Mouse (Mus musculus): ENCODE data around the gene Arid3a.

Arid3a gene

GRCm38 (mm10) chr10:79976071-79976721 is 49.4 kb downstream of the Arid3a start:
- DNase-seq (ENCODE audit: low spot score in 2 of 2) = no peak

GRCm38 (mm10) chr10:79976722-79977107 is 49.9 kb downstream of the Arid3a start:
- DNase-seq (ENCODE audit: low spot score in 2 of 2) = no peak

- no peak for DNase-seq (ENCODE audit: low spot score in 2 of 2)
Measured at GRCm38 (mm10) chr10:79977324-79977723, 50.5 kb downstream of the Arid3a start.

GRCm38 (mm10) chr10:79978061-79978460 is 51.2 kb downstream of the Arid3a start:
- DNase-seq (ENCODE audit: low spot score in 2 of 2) = no peak

GRCm38 (mm10) chr10:79979401-79980155 is 52.7 kb downstream of the Arid3a start:
- no peak for DNase-seq (ENCODE audit: low spot score in 2 of 2)

- DNase-seq (ENCODE audit: low spot score in 2 of 2) = no peak
Measured at GRCm38 (mm10) chr10:79983205-79983604, 56.4 kb downstream of the Arid3a start.

- DNase-seq (ENCODE audit: low spot score in 2 of 2) = peak; percentile 62 to 75
Measured at GRCm38 (mm10) chr10:79983670-79984069, 56.8 kb downstream of the Arid3a start.

- peak; percentile 87 to 91 for DNase-seq (ENCODE audit: low spot score in 2 of 2)
Measured at GRCm38 (mm10) chr10:79984195-79984816, 57.5 kb downstream of the Arid3a start, which contains the start of gene Tmem259. Gene Tmem259, minus strand, starts transcription at chr10:79984330.

- peak; percentile 98 to 99 for DNase-seq (ENCODE audit: low spot score in 2 of 2)
Measured at GRCm38 (mm10) chr10:79984871-79985270, 58.0 kb downstream of the Arid3a start.

GRCm38 (mm10) chr10:79985334-79986231 is 58.7 kb downstream of the Arid3a start:
- DNase-seq (ENCODE audit: low spot score in 2 of 2) = peak; percentile 88 to 90

GRCm38 (mm10) chr10:79986232-79986878 is 59.5 kb downstream of the Arid3a start:
- DNase-seq (ENCODE audit: low spot score in 2 of 2) = peak in 1 of 2 experiments; percentile 53

- DNase-seq (ENCODE audit: low spot score in 2 of 2) = peak; percentile 91 to 93
Measured at GRCm38 (mm10) chr10:79986963-79987362, 60.1 kb downstream of the Arid3a start.

- no peak for DNase-seq (ENCODE audit: low spot score in 2 of 2)
Measured at GRCm38 (mm10) chr10:79987771-79988505, 61.1 kb downstream of the Arid3a start.

- peak; percentile 75 to 76 for DNase-seq (ENCODE audit: low spot score in 2 of 2)
Measured at GRCm38 (mm10) chr10:79988506-79989271, 61.8 kb downstream of the Arid3a start, which contains the start of gene Cnn2. Gene Cnn2, plus strand, starts transcription at chr10:79988584.

- no peak for DNase-seq (ENCODE audit: low spot score in 2 of 2)
Measured at GRCm38 (mm10) chr10:79989272-79989786, 62.5 kb downstream of the Arid3a start.

GRCm38 (mm10) chr10:79989870-79990269 is 63.0 kb downstream of the Arid3a start:
- DNase-seq (ENCODE audit: low spot score in 2 of 2) = no peak

- DNase-seq (ENCODE audit: low spot score in 2 of 2) = no peak
Measured at GRCm38 (mm10) chr10:79991099-79991498, 64.3 kb downstream of the Arid3a start.

GRCm38 (mm10) chr10:79991548-79991947 is 64.7 kb downstream of the Arid3a start:
- DNase-seq (ENCODE audit: low spot score in 2 of 2) = no peak

All from spleen, postnatal 36 days (tissue).